Mouse (Mus musculus) brain, embryonic 14.5 days (tissue): Measurements from ENCODE around the gene Myo16.

ENCODE experiments used
- CTCF ChIP-seq: fragments of 200-500 bp; IDR thresholded peaks from 2 replicates; pipeline ENCODE4 v1.5.1; 2012; ENCODE audit warnings: inconsistent platforms, mild to moderate bottlenecking, moderate library complexity, borderline replicate concordance; ENCODE audit not compliant: insufficient read depth, insufficient read length; ENCODE audit errors: extremely low read depth
- POLR2A ChIP-seq: fragments of 200-500 bp; IDR thresholded peaks from 2 replicates; pipeline ENCODE4 v1.6.1; 2012; ENCODE audit warnings: mild to moderate bottlenecking, inconsistent platforms, borderline replicate concordance; ENCODE audit not compliant: poor library complexity, insufficient read depth, insufficient read length, severe bottlenecking; ENCODE audit errors: extremely low read depth

GRCm38 (mm10) chr8:10596353-10596752 lies 442.6 kb downstream of the Myo16 start:
- TF ChIP-seq CTCF (no peak), POLR2A (no peak)
